Mouse (Mus musculus): ENCODE measurements around the gene Fam98c.

DNA sequence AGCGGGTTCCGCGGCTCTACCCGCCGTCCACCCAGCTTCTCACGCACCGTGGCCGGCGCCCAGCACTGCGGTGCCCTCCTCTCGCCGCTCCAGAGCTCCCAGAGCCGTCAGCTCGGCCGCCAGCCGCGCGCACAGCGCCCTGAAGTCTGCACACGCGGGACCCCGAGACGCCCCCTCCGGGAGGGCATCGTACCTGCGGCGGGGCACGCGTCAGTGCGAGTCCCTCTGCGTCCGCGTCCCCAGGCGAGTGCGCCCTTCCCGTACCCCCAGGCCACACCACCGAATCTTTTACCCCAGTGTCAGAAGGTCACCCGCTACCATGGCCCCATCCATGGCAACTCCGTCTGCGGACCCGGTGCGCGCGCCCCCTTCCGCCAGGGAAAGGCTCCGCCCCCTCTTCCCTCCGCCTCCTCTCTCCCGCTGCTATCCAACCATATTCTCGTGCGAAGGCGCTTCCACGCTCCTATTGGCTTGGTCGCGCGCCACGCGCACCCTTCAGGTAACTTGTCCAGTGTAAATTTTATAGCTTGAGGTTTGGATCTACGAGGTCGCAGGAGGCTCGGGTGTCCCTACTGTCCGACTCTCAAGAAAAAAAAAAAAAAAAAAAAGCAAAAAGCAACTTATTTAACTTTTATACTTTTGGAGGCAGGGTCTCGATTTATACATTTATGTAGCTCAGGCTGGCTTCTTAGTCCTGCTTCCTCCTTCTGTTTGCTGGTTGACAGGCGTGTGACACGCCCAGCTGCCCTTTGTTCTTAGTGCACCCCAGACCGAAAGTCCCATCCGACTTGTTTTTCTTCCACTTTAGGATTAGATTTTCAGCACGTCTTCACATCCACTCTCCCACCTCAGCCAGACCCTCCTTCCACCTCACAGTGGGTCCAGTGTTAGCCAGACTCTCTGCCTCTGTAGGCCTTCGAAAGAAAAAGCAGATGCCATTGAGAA, at the start of gene Fam98c:
- TF ChIP-seq CTCF (IDR thresholded peaks at IDR 0.05; ENCODE audit: low read depth), result peak; percentile 53
- no peak for TF ChIP-seq EP300 (IDR thresholded peaks at IDR 0.05; ENCODE audit: low read depth)

Measured in liver, embryonic 14.5 days (tissue).